Mouse (Mus musculus): ENCODE data around the gene Gm5157. TPM values are rescaled to one million over a fixed set of nuclear protein-coding genes. Genes with fewer than 3 reads are reported as not detected.

Gm5157 gene
- not detected for polyA plus RNA-seq (2014; fragmentation: Illumina TruSeq; extraction: RNeasy Lipid Tissue Mini Kit (QIAGEN cat#74804); ENCODE audit: low read depth, low replicate concordance)

DNA sequence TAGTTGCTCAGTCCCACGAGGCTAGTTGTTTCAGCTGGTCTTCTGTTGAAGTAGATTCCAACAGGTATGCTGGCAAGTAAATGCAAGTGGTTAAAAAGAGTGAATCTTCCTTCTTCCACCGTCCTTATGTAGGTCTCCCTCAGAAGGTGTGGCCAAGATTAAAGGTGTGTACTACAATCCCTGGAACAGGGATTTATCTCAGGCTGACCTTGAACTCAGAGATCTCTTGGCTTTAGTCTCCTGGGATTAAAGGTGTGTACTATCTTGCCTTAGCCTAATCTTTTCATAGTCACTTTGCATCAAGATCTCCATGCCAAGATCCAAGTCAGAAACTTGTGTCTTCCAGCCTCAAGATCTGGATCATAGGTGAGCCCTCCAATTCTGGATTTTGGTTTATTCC, at the start of gene Gm5157:
Gene Gm5157 (minus strand): TSS at position 101 of the 400 bp plus-strand sequence.

DNA sequence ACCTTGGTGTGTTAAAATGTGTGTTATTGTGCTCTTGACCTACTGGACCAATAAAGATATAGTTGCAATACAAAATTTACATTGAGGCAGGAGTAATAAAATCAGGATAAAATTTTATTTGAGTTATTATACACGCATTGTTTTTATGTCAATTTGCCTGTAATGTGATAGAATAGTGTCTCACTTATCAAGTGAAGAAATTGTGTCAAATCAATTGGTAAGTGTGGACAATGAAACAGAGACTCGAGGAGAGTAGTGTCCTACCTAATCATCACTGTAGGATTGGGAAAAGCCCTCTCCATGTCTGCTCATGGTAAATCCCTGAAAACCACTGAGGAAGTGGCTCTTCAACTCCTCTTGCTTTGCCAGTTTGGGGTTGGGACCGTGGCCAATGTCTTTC, 28.3 kb downstream of the Gm5157 start, which contains the start of gene Vmn1r123:
Gene Vmn1r123 (plus strand): TSS at position 301 of the 400 bp plus-strand sequence.

Other genes starting within 250 kb of the Gm5157 start
- gene Vmn1r119, start 178.0 kb downstream of the Gm5157 start, polyA plus RNA-seq (2014; fragmentation: Illumina TruSeq; extraction: RNeasy Lipid Tissue Mini Kit (QIAGEN cat#74804); ENCODE audit: low read depth, low replicate concordance): not detected
- gene Vmn1r120, start 136.6 kb downstream of the Gm5157 start, polyA plus RNA-seq (2014; fragmentation: Illumina TruSeq; extraction: RNeasy Lipid Tissue Mini Kit (QIAGEN cat#74804); ENCODE audit: low read depth, low replicate concordance): not detected
- gene Vmn1r121, start 91.9 kb downstream of the Gm5157 start, polyA plus RNA-seq (2014; fragmentation: Illumina TruSeq; extraction: RNeasy Lipid Tissue Mini Kit (QIAGEN cat#74804); ENCODE audit: low read depth, low replicate concordance): not detected
- gene Vmn1r122, start 56.3 kb downstream of the Gm5157 start, polyA plus RNA-seq (2014; fragmentation: Illumina TruSeq; extraction: RNeasy Lipid Tissue Mini Kit (QIAGEN cat#74804); ENCODE audit: low read depth, low replicate concordance): not detected
- not detected for gene Vmn1r123, start 28.2 kb downstream of the Gm5157 start, polyA plus RNA-seq (2014; fragmentation: Illumina TruSeq; extraction: RNeasy Lipid Tissue Mini Kit (QIAGEN cat#74804); ENCODE audit: low read depth, low replicate concordance)
- not detected for gene Vmn1r124, start 70.2 kb upstream of the Gm5157 start, polyA plus RNA-seq (2014; fragmentation: Illumina TruSeq; extraction: RNeasy Lipid Tissue Mini Kit (QIAGEN cat#74804); ENCODE audit: low read depth, low replicate concordance)
- not detected for gene Vmn1r125, start 81.8 kb upstream of the Gm5157 start, polyA plus RNA-seq (2014; fragmentation: Illumina TruSeq; extraction: RNeasy Lipid Tissue Mini Kit (QIAGEN cat#74804); ENCODE audit: low read depth, low replicate concordance)
- not detected for gene Vmn1r126, start 111.0 kb upstream of the Gm5157 start, polyA plus RNA-seq (2014; fragmentation: Illumina TruSeq; extraction: RNeasy Lipid Tissue Mini Kit (QIAGEN cat#74804); ENCODE audit: low read depth, low replicate concordance)
- gene Vmn1r127, start 129.4 kb upstream of the Gm5157 start, polyA plus RNA-seq (2014; fragmentation: Illumina TruSeq; extraction: RNeasy Lipid Tissue Mini Kit (QIAGEN cat#74804); ENCODE audit: low read depth, low replicate concordance): not detected
- not detected for gene Vmn1r128, start 158.9 kb upstream of the Gm5157 start, polyA plus RNA-seq (2014; fragmentation: Illumina TruSeq; extraction: RNeasy Lipid Tissue Mini Kit (QIAGEN cat#74804); ENCODE audit: low read depth, low replicate concordance)
- not detected for gene Vmn1r129, start 170.9 kb upstream of the Gm5157 start, polyA plus RNA-seq (2014; fragmentation: Illumina TruSeq; extraction: RNeasy Lipid Tissue Mini Kit (QIAGEN cat#74804); ENCODE audit: low read depth, low replicate concordance)
- gene Gm6882, start 242.3 kb upstream of the Gm5157 start, polyA plus RNA-seq (2014; fragmentation: Illumina TruSeq; extraction: RNeasy Lipid Tissue Mini Kit (QIAGEN cat#74804); ENCODE audit: low read depth, low replicate concordance): not detected